Mouse (Mus musculus): ENCODE data around the gene Ikbke.

GRCm38 (mm10) chr1:131228225-131228624 lies 51.2 kb downstream of the Ikbke start:
- TF ChIP-seq POLR2A (IDR thresholded peaks at IDR 0.05; ENCODE audit: low read depth, low read length), result no peak
- TF ChIP-seq CTCF (IDR thresholded peaks at IDR 0.05; ENCODE audit: extremely low read depth, insufficient read depth, insufficient read length, insufficient replicate concordance), result no peak
